Mouse (Mus musculus): Measurements from ENCODE around the gene Rab28.

DNA sequence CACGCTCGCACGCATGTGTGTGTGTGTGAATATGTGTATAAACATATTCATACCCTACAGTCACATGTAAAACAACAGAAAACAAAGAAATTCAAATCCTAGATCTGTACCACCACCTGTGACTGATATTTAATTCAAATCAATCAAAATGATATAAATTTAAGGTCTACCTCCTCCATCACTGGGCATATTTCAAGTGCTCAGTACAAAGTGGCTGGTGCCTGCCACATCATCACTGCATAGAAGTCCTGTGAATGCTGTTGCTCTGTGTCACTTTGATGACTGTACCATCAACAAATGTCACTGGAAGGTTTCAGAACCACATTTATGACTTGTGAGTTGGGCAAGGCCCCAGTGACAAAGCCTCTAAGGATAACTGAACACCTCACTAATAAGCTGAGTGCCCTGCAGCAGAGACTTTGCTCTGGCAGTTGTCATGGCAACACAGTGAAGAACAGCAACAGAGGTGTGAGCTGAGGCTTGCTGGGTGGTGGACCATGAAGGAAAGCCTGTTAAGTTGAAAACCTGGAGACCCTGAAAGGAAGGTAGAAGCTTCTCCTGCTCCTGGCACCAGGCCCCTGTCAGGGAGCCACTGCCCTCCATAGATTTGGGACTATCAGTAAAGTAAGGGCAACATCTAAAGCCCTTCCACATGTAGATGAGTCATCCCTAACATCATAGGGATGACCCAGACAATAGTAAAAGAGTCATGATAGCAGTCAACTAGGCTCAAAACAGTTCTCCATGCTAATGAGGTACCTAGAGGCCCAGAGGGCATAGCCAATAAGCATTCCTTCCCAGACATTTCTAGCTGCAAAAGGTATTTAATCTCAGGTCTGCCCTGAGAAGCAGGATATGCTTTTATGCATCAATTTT is 111.5 kb downstream of the Rab28 start:
- no peak for TF ChIP-seq CTCF (IDR thresholded peaks at IDR 0.05; ENCODE audit: low read depth, low read length)
- no peak for TF ChIP-seq POLR2A (IDR thresholded peaks at IDR 0.05; ENCODE audit: insufficient read depth, low read length)
- TF ChIP-seq EP300 (IDR thresholded peaks at IDR 0.05; ENCODE audit: insufficient read depth, low read depth, low read length): no peak

All from ES-Bruce4 (cell line).